Mouse (Mus musculus) neural tube, embryonic 14.5 days (tissue): ENCODE measurements around the gene Spa17. TPM values are rescaled to one million over a fixed set of nuclear protein-coding genes. Genes with fewer than 3 reads are reported as not detected.

Source experiments
- ATAC-seq: fragments of 200-750 bp; cut with Nextera tagmentation; 2 replicates; pipeline ENCODE4 v1.8.0; 2017; ENCODE audit warnings: low read depth, mild to moderate bottlenecking, moderate TSS enrichment, moderate library complexity
- H3K27ac ChIP-seq: fragments of 300-500 bp; sonication (generic); 2 replicates; pipeline ENCODE4 v1.5.1; 2014; ENCODE audit warnings: low read depth, mild to moderate bottlenecking, control low read depth, low read length, moderate library complexity, mixed read lengths
- H3K27me3 ChIP-seq: fragments of 300-500 bp; sonication (generic); 2 replicates; pipeline ENCODE4 v1.6.1; 2014; ENCODE audit warnings: low read length; ENCODE audit not compliant: control insufficient read depth, insufficient read depth
- H3K36me3 ChIP-seq: fragments of 300-500 bp; sonication (generic); 2 replicates; pipeline ENCODE4 v1.6.1; 2014; ENCODE audit warnings: low read length, mixed read lengths; ENCODE audit not compliant: control insufficient read depth, insufficient read depth
- H3K4me1 ChIP-seq: fragments of 300-500 bp; sonication (generic); 2 replicates; pipeline ENCODE4 v1.6.1; 2014; ENCODE audit warnings: low read length; ENCODE audit not compliant: control insufficient read depth, insufficient read depth
- H3K4me2 ChIP-seq: fragments of 300-500 bp; sonication (generic); 2 replicates; pipeline ENCODE4 v1.6.1; 2014; ENCODE audit warnings: mild to moderate bottlenecking, low read depth, low read length, control low read depth
- H3K4me3 ChIP-seq: fragments of 300-500 bp; sonication (generic); 2 replicates; pipeline ENCODE4 v1.5.1; 2014; ENCODE audit warnings: low read depth, low read length, control low read depth, mixed read lengths
- H3K9ac ChIP-seq: fragments of 300-500 bp; sonication (generic); replicated peaks from 2 replicates; pipeline ENCODE4 v1.6.1; 2014; ENCODE audit warnings: low read depth, mild to moderate bottlenecking, control low read depth, low read length, mixed read lengths
- H3K9me3 ChIP-seq: fragments of 300-500 bp; sonication (generic); 2 replicates; pipeline ENCODE4 v1.6.1; 2016; ENCODE audit warnings: low read length; ENCODE audit not compliant: control insufficient read depth
- WGBS: fragments of 180-500 bp; shearing (Covaris S2); extraction: QIAGEN DNeasy Blood & Tissue Kit; methylation state at CpG from one replicate; pipeline ENCODE4 v1.1.7; 2014; 5-methylcytosine and 5-hydroxymethylcytosine counted together
- polyA plus RNA-seq: library from polyadenylated mRNA; unstranded; fragments of >200 nt; fragmentation: Nextera tagmentation; extraction: Ambion mirVana; gene quantifications from 2 replicates; pipeline ENCODE4 v1.2.1, GENCODE M21; 2014

Spa17 gene
- polyA plus RNA-seq, 1 experiment from 2014 or later, result 11.2 TPM

DNA sequence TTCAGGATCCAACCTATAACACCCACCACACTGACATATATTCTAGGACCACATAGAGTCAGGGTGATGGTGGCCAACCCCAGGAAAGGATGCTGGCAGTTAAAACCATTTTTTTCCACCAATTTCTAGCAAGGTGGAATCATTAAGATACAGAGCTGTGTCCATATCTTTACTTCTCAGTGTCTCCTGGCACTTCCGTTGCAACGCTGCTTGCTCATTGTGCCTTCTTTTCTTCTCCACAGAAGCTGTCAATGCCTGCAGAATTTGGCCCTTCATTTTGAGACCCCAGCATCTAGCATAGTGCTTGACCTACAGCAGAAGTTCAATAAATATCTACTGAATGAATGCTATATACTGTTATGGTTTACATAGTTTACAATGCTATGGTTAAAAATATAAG is 46.5 kb downstream of the Spa17 start:
- H3K4me3 ChIP-seq, result no peak overlapping the region
- no peaks in the 10 kb centered on the region for H3K36me3 ChIP-seq
- no peaks in the 10 kb centered on the region for H3K9me3 ChIP-seq
- no peak for ATAC-seq
- H3K4me1 ChIP-seq, result peaks cover 7% of the 10 kb centered on the region; the same call in 1 of the 2 replicates
- 94% methylated on average over 2 of the region's 2 CpGs for WGBS
- no peak overlapping the region for H3K4me2 ChIP-seq
- no peak overlapping the region for H3K27ac ChIP-seq
- no peak overlapping the region for H3K9ac ChIP-seq
- H3K27me3 ChIP-seq, result no peaks in the 10 kb centered on the region

DNA sequence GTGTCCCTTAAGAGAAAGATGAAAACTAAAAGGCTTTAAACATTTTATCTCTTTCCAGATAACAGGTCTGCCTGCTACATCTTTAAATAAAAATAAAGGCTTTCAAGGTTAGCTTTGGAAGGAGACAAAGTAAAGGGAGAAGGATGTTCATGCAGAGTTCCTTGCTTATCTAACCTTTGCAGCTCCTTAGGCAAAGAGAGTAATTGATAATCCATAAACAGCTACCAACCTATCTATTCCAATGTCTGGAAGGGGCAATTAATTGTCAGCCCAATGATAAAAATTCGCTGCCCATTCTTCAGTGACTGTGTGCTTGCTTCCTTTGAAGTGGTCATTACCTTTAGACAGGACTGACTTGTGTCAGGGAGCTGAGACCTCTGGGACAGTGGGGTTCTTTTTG is 49.7 kb downstream of the Spa17 start:
- no peak overlapping the region for H3K4me3 ChIP-seq
- 60% methylated on average over 1 of the region's 1 CpGs for WGBS
- H3K4me1 ChIP-seq, result peaks cover 7% of the 10 kb centered on the region; the same call in 1 of the 2 replicates
- no peak overlapping the region for H3K4me2 ChIP-seq
- no peak for ATAC-seq
- H3K27ac ChIP-seq, result no peak overlapping the region
- no peaks in the 10 kb centered on the region for H3K36me3 ChIP-seq
- no peak overlapping the region for H3K9ac ChIP-seq
- H3K27me3 ChIP-seq, result no peaks in the 10 kb centered on the region
- H3K9me3 ChIP-seq, result no peaks in the 10 kb centered on the region

DNA sequence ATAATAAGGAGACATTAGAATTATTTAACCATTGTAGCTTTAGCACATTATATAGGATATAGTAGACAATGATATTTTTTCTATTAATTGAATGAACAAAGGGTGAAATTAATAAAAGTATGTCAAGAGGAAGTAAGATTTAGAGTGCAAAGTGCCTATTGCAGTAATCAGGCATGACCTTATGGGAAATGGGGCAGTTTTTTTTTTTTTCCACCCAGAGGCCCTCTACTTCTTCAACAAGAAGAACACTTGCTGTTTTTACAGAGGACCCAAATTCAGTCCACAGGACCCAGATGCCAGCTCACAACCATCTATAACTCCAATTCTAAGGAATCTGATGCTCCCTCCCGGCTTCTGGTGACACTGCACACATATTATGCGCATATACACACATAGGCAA is 52.9 kb downstream of the Spa17 start:
- no peak overlapping the region for H3K4me2 ChIP-seq
- H3K4me1 ChIP-seq, result no peaks in the 10 kb centered on the region
- ATAC-seq, result no peak
- H3K27ac ChIP-seq, result no peak overlapping the region
- H3K9ac ChIP-seq, result no peak overlapping the region
- H3K4me3 ChIP-seq, result no peak overlapping the region
- no peaks in the 10 kb centered on the region for H3K9me3 ChIP-seq
- no peaks in the 10 kb centered on the region for H3K36me3 ChIP-seq
- WGBS, result 86% methylated on average over 2 of the region's 2 CpGs
- no peaks in the 10 kb centered on the region for H3K27me3 ChIP-seq

GRCm38 (mm10) chr9:37556366-37556765 is 57.2 kb downstream of the Spa17 start:
- no peak for ATAC-seq
- Histone ChIP-seq H3K4me2 (no peak overlapping the region), H3K9ac (no peak overlapping the region), H3K4me1 (peaks cover 9% of the 10 kb centered on the region), H3K4me3 (no peak overlapping the region), H3K27ac (no peak overlapping the region), H3K9me3 (no peaks in the 10 kb centered on the region), H3K27me3 (peaks cover 9% of the 10 kb centered on the region; the same call in 1 of the 2 replicates), H3K36me3 (no peaks in the 10 kb centered on the region)
- WGBS, result 83% methylated on average over 3 of the region's 3 CpGs

- Histone ChIP-seq H3K9me3 (no peaks in the 10 kb centered on the region), H3K27ac (no peak within 1 kb of the TSS), H3K4me2 (no peak within 1 kb of the TSS), H3K4me3 (no peak within 1 kb of the TSS), H3K27me3 (peaks cover 19% of the 10 kb centered on the region), H3K9ac (no peak within 1 kb of the TSS), H3K36me3 (no peaks in the 10 kb centered on the region), H3K4me1 (peaks cover 9% of the 10 kb centered on the region)
- no peak for ATAC-seq
- 25% methylated on average over 7 of the region's 7 CpGs for WGBS
Observed at GRCm38 (mm10) chr9:37554838-37555748, 58.4 kb downstream of the Spa17 start, which contains the start of gene Siae. Gene Siae (plus strand): TSS chr9:37555698.

- WGBS, result 88% methylated on average over 1 of the region's 1 CpGs
- H3K27me3 ChIP-seq, result peaks cover 20% of the 10 kb centered on the region
Observed at GRCm38 (mm10) chr9:37554279-37554678, 59.2 kb downstream of the Spa17 start.

More at GRCm38 (mm10) chr9:37554279-37554678, 59.2 kb downstream of the Spa17 start:
- no peak for ATAC-seq
- Histone ChIP-seq H3K4me3 (no peak overlapping the region), H3K27ac (no peak overlapping the region), H3K4me1 (peaks cover 9% of the 10 kb centered on the region), H3K9me3 (no peaks in the 10 kb centered on the region), H3K4me2 (no peak overlapping the region), H3K9ac (no peak overlapping the region), H3K36me3 (no peaks in the 10 kb centered on the region)

Other genes starting within 250 kb of the Spa17 start
- gene Hepacam, start 246.4 kb downstream of the Spa17 start, polyA plus RNA-seq, result 10.5 and 20.8 TPM in 2 replicates
- 2.4 and 3.7 TPM in 2 replicates for gene Robo4, start 211.8 kb downstream of the Spa17 start, polyA plus RNA-seq
- 13.6 and 25.1 TPM in 2 replicates for gene Robo3, start 180.5 kb downstream of the Spa17 start, polyA plus RNA-seq
- 36.2 and 39.5 TPM in 2 replicates for gene Msantd2, start 124.4 kb downstream of the Spa17 start, polyA plus RNA-seq
- gene Esam, start 85.6 kb downstream of the Spa17 start, polyA plus RNA-seq, result 24.0 and 42.5 TPM in 2 replicates
- 0.76 and 1.1 TPM in 2 replicates for gene Vsig2, start 74.5 kb downstream of the Spa17 start, polyA plus RNA-seq
- gene Nrgn, start 60.8 kb downstream of the Spa17 start, polyA plus RNA-seq, result 3.5 and 6.9 TPM in 2 replicates
- 12.1 and 12.4 TPM in 2 replicates for gene Siae, start 58.0 kb downstream of the Spa17 start, polyA plus RNA-seq
- gene Tbrg1, start 43.6 kb upstream of the Spa17 start, polyA plus RNA-seq, result 81.4 and 94.0 TPM in 2 replicates
- gene Panx3, start 55.5 kb upstream of the Spa17 start, polyA plus RNA-seq, result not detected in 2 replicates
- not detected in 2 replicates for gene Olfr160, start 102.5 kb upstream of the Spa17 start, polyA plus RNA-seq
- gene Olfr874, start 131.4 kb upstream of the Spa17 start, polyA plus RNA-seq, result not detected in 2 replicates
- not detected in 2 replicates for gene Olfr875, start 158.1 kb upstream of the Spa17 start, polyA plus RNA-seq
- gene Olfr876, start 189.3 kb upstream of the Spa17 start, polyA plus RNA-seq, result not detected in 2 replicates
- not detected in 2 replicates for gene Olfr877, start 240.5 kb upstream of the Spa17 start, polyA plus RNA-seq